ENCODE assay signal across 8 mouse cellular contexts in the genomic region with DNA sequence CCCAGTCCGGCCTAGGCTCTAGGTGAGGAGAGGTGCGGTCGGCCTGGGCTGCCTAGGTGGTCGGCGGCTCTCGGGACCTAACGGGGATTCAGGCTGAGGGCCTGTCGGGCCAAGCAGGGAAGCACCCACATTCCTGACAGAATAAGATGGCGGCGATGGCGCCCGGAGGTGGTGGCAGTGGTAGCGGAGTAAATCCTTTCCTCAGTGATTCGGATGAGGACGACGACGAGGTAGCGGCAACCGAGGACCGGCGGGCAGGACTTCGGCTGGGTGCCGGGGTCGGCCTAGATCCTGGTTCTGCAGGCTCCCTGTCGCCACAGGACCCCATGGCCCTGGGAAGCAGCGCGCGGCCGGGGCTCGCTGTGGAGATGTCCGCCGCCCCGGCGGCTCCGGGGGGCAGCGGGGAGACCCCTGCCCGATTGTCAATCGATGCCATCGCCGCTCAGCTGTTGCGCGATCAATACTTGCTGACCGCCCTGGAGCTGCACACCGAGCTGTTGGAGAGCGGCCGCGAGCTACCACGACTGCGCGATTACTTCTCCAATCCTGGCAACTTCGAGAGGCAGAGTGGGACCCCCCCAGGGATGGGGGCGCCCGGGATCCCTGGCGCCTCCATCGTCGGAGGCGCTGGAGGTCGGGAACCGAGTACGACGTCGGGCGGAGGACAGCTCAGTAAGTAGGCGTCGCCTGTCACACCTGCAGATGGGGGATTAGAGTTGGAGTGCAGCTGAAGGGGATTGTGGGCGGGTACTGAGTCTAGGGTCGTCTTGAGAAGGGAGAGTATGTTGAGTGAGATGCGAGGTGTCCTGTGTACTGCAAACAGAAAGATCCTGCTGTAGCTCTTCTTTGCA. TPM values are rescaled to one million over a fixed set of nuclear protein-coding genes. Genes with fewer than 3 reads are reported as not detected.
A peak's percentile ranks its signal among the peaks of the same experiment; 100 is the strongest.
DNase-seq lines count a peak whose midpoint lies in the region; ATAC-seq and TF ChIP-seq lines count a peak whose summit lies in the region.

No protein-coding gene starts in this region.

- no peaks in the 10 kb centered on the region for H3K9me3 ChIP-seq in heart, embryonic 16.5 days (replicated peaks; ENCODE audit: control insufficient read depth, low read length)
- no peaks in the 10 kb centered on the region for H3K9me3 ChIP-seq in limb, embryonic 13.5 days

- WGBS in heart, embryonic 16.5 days = under 1% methylated on average over 68 of the region's 68 CpGs
- under 1% methylated on average over 68 of the region's 68 CpGs for WGBS in limb, embryonic 13.5 days

- H3K9ac ChIP-seq in heart, embryonic 16.5 days (ENCODE audit: low read length) = peak overlapping the region; percentile 81
- peak overlapping the region; percentile 93 for H3K9ac ChIP-seq in limb, embryonic 13.5 days

- H3ac ChIP-seq in myocyte (ENCODE audit: control insufficient read depth, insufficient read length) = peak overlapping the region; percentile 64

- intact Hi-C loops in heart, postnatal 36 days (cut with DNase I) = loop anchor here (5.0 to 10.0 kb wide), 3 partner anchors 331 to 731 kb away; a partner anchor contains a TSS

- H3K4me3 ChIP-seq in cortical plate, adult 2 months (ENCODE audit: insufficient read depth, low read length) = peak overlapping the region; percentile 83
- peak overlapping the region; percentile 77 for H3K4me3 ChIP-seq in heart, embryonic 16.5 days (ENCODE audit: low read length)
- peak overlapping the region; percentile 74 for H3K4me3 ChIP-seq in limb, embryonic 13.5 days
- peak overlapping the region; percentile 96 for H3K4me3 ChIP-seq in myocyte

- TF ChIP-seq POLR2A in cortical plate, adult 2 months (IDR thresholded peaks at IDR 0.05; ENCODE audit: extremely low read depth, insufficient read depth, low read length) = no peak
- no peak for TF ChIP-seq POLR2A in myocyte (IDR thresholded peaks at IDR 0.05; ENCODE audit: insufficient read length, low read depth)

- no peaks in the 10 kb centered on the region for H3K36me3 ChIP-seq in heart, embryonic 16.5 days (ENCODE audit: control insufficient read depth, insufficient read depth)
- H3K36me3 ChIP-seq in limb, embryonic 13.5 days = no peaks in the 10 kb centered on the region
- no peaks in the 10 kb centered on the region for H3K36me3 ChIP-seq in myocyte (ENCODE audit: control insufficient read depth, insufficient read depth)

- DNase-seq in heart, adult 11 months = peak; percentile 93
- no peak for DNase-seq in heart, postnatal 36 days
- peak; percentile 32 for DNase-seq in CD4-positive helper T cell, adult 2 months (ENCODE audit: low read depth, low spot score)
- no peak for DNase-seq in cerebellum, adult 18-20 months

- no peaks in the 10 kb centered on the region for H3K27me3 ChIP-seq in heart, embryonic 16.5 days (ENCODE audit: control insufficient read depth, insufficient read depth, low read length)
- H3K27me3 ChIP-seq in limb, embryonic 13.5 days = no peaks in the 10 kb centered on the region
- H3K27me3 ChIP-seq in myocyte (ENCODE audit: control insufficient read depth, insufficient read depth, insufficient read length) = no peaks in the 10 kb centered on the region

- no peak for TF ChIP-seq CTCF in cortical plate, adult 2 months (IDR thresholded peaks at IDR 0.05; ENCODE audit: extremely low read depth, insufficient read depth, low read length)

- peaks cover 71% of the 10 kb centered on the region for H3K79me2 ChIP-seq in myocyte (ENCODE audit: control insufficient read depth, insufficient read depth)

- no peak; the same call in 1 of the 2 replicates for ATAC-seq in heart, embryonic 16.5 days (replicated peaks; ENCODE audit: extremely low read depth, insufficient read depth, low FRiP score)
- peak; percentile 22 for ATAC-seq in limb, embryonic 13.5 days (ENCODE audit: low FRiP score, low read depth)

- peaks cover 5% of the 10 kb centered on the region for H3K4me1 ChIP-seq in cortical plate, adult 2 months (ENCODE audit: control insufficient read depth, insufficient read depth, low read length)
- peaks cover 5% of the 10 kb centered on the region; the same call in 1 of the 2 replicates for H3K4me1 ChIP-seq in heart, embryonic 16.5 days (ENCODE audit: control insufficient read depth, insufficient read depth, low read length)
- H3K4me1 ChIP-seq in limb, embryonic 13.5 days = peaks cover 18% of the 10 kb centered on the region

- H3K4me2 ChIP-seq in heart, embryonic 16.5 days (ENCODE audit: low read depth, low read length) = peak overlapping the region; percentile 85
- peak overlapping the region; percentile 91 for H3K4me2 ChIP-seq in limb, embryonic 13.5 days (replicated peaks)
- H3K4me2 ChIP-seq in myocyte (ENCODE audit: low read depth) = peak overlapping the region; percentile 80

- H3K27ac ChIP-seq in cortical plate, adult 2 months (ENCODE audit: insufficient read depth, low read length) = peak overlapping the region; percentile 22; the same call in 1 of the 2 replicates
- peak overlapping the region; percentile 77 for H3K27ac ChIP-seq in heart, embryonic 16.5 days (ENCODE audit: low read length)
- H3K27ac ChIP-seq in limb, embryonic 13.5 days = peak overlapping the region; percentile 59; the same call in 1 of the 2 replicates

TF ChIP-seq in myocyte, 11 proteins besides CTCF, POLR2A, EP300 and RAD21:
- TF ChIP-seq TCF3 (IDR thresholded peaks at IDR 0.05; ENCODE audit: insufficient read length, low read depth) (no peak), MAX (IDR thresholded peaks at IDR 0.05; ENCODE audit: low read depth) (no peak), MYOD1 (IDR thresholded peaks at IDR 0.05; ENCODE audit: control insufficient read depth in 1 of 3, insufficient read length in 2 of 3, low read depth in 2 of 3) (no peak), SRF (IDR thresholded peaks at IDR 0.05; ENCODE audit: control insufficient read depth, insufficient read length, low read depth) (no peak), E2F4 (IDR thresholded peaks at IDR 0.05; ENCODE audit: insufficient read depth) (no peak)

RNA-seq across cellular contexts. Expression of a gene that starts 0.5 kb away (rescaled TPM):
- 10 to 100 TPM; 21.1 to 24.6 TPM for total RNA-seq in heart, postnatal 36 days (2021)
- polyA plus RNA-seq in cortical plate, adult 2 months (2012; rRNA removed) = 39.6 and 40.3 TPM in 2 replicates
- polyA plus RNA-seq in heart, embryonic 16.5 days (2015; fragmentation: Nextera tagmentation; extraction: Ambion mirVana) = 16.3 and 19.0 TPM in 2 replicates
- polyA plus RNA-seq in limb, embryonic 13.5 days (2015; fragmentation: Nextera tagmentation; extraction: Ambion mirVana) = 24.8 and 26.3 TPM in 2 replicates
- polyA plus RNA-seq in myocyte (2012; fragmentation: generic; extraction: Trizol) = 10.5 TPM

RNA-seq across cellular contexts. Expression of a gene that starts 0.7 kb away (rescaled TPM):
- 10 to 100 TPM; 11.9 to 14.2 TPM for total RNA-seq in heart, postnatal 36 days (2021)
- polyA plus RNA-seq in cortical plate, adult 2 months (2012; rRNA removed) = 18.4 and 19.7 TPM in 2 replicates
- 7.4 and 9.2 TPM in 2 replicates for polyA plus RNA-seq in heart, embryonic 16.5 days (2015; fragmentation: Nextera tagmentation; extraction: Ambion mirVana)
- polyA plus RNA-seq in limb, embryonic 13.5 days (2015; fragmentation: Nextera tagmentation; extraction: Ambion mirVana) = 12.0 and 15.2 TPM in 2 replicates
- 9.3 TPM for polyA plus RNA-seq in myocyte (2012; fragmentation: generic; extraction: Trizol)

Comparison
In these comparisons a context has a peak if more than half of its experiments do, and no peak if none do; other contexts are left out.
1. DNase-seq: peak in heart, adult 11 months (single experiment) and CD4-positive helper T cell, adult 2 months (single experiment); none in heart, postnatal 36 days (0 of 2) and cerebellum, adult 18-20 months (0 of 2).
2. H3K27ac ChIP-seq: peak in every context shown above with its lines; median percentile 77 in heart, embryonic 16.5 days; 59 in limb, embryonic 13.5 days; 22 in cortical plate, adult 2 months.
3. Peak in every context shown above with its lines, with median percentiles within 50 percentile points of each other: H3K4me3 ChIP-seq and H3K4me2 ChIP-seq.